Mouse (Mus musculus) myocyte (in vitro differentiated cells): ENCODE measurements around the gene Smg1.

ENCODE experiments used
- CEBPB ChIP-seq: IDR thresholded peaks from 2 replicates; pipeline ENCODE4 v1.6.1; 2011; ENCODE audit warnings: mild to moderate bottlenecking, moderate library complexity; ENCODE audit not compliant: poor library complexity, insufficient read depth, severe bottlenecking
- E2F4 ChIP-seq: IDR thresholded peaks from one replicate; pipeline ENCODE4 v1.6.1; 2011; ENCODE audit warnings: mild to moderate bottlenecking, control low read depth, moderate library complexity; ENCODE audit not compliant: insufficient read depth
- MAX ChIP-seq: IDR thresholded peaks from one replicate; pipeline ENCODE4 v1.6.1; 2011; ENCODE audit warnings: low read depth, mild to moderate bottlenecking, control low read depth
- MYOD1 ChIP-seq, 3 experiments: IDR thresholded peaks; one replicate each; pipeline ENCODE4 v1.6.1; 2011; ENCODE audit warnings: control low read depth in 2 of 3, low read depth in 2 of 3, mild to moderate bottlenecking in 2 of 3, moderate library complexity in 1 of 3; ENCODE audit not compliant: insufficient read length in 2 of 3, control insufficient read depth in 1 of 3
- POLR2A ChIP-seq: IDR thresholded peaks from one replicate; pipeline ENCODE4 v1.6.1; 2011; ENCODE audit warnings: low read depth, mild to moderate bottlenecking, control low read depth, moderate library complexity; ENCODE audit not compliant: insufficient read length
- POLR2AphosphoS2 ChIP-seq: IDR thresholded peaks from one replicate; pipeline ENCODE4 v1.6.1; 2011; ENCODE audit warnings: low read depth, control low read depth; ENCODE audit not compliant: insufficient read length
- SRF ChIP-seq: IDR thresholded peaks from one replicate; pipeline ENCODE4 v1.6.1; 2011; ENCODE audit warnings: low read depth; ENCODE audit not compliant: control insufficient read depth, insufficient read length
- TCF12 ChIP-seq: IDR thresholded peaks from one replicate; pipeline ENCODE4 v1.6.1; 2011; ENCODE audit warnings: mild to moderate bottlenecking, control low read depth; ENCODE audit not compliant: poor library complexity, insufficient read depth, severe bottlenecking
- TCF3 ChIP-seq: IDR thresholded peaks from one replicate; pipeline ENCODE4 v1.6.1; 2011; ENCODE audit warnings: low read depth, control low read depth; ENCODE audit not compliant: insufficient read length
- USF1 ChIP-seq: IDR thresholded peaks from one replicate; pipeline ENCODE4 v1.6.1; 2011; ENCODE audit warnings: low read depth, mild to moderate bottlenecking, control low read depth, moderate library complexity

DNA sequence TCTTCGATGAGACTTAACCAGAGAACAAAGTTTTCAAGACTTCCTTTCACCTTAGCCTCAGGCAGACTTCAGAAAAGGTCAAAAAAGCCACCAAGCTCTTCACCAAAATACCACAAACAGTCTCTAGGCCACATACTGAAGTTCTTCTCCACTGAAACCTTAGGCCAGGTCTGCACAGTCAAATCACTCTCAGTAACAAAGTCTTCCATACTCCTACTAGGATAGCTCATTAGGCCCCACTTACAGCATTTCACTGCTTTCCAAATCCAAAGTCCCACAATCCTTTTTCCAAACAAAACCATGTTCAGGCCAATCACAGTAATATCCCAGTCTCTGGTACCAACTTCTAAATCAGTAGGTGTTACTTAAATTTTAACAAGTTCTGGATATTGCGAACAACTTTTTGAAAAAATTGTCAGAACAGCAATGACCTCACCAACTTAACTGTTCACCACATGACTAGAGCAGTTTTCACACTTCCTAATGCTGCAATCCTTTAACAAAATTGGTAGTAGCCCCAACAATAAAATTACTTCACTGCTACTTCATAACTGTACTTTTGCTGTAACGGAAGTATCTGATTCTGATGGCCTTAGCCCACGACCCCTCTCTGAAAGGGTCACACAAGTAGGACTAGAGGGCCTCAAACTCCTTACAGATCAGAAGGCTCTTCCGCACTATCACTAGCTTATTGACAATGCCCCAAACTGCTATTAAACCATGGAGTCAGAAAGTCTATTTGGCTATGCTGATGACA, 129.8 kb downstream of the Smg1 start:
- no peak for TF ChIP-seq USF1
- TF ChIP-seq POLR2A, result no peak
- TF ChIP-seq CEBPB, result no peak
- no peak for TF ChIP-seq MYOD1 (IDR thresholded peaks at IDR 0.05; ENCODE audit: control insufficient read depth in 1 of 3, insufficient read length in 2 of 3, low read depth in 2 of 3)
- TF ChIP-seq TCF12, result no peak
- TF ChIP-seq POLR2AphosphoS2, result no peak
- TF ChIP-seq TCF3, result no peak
- no peak for TF ChIP-seq E2F4
- TF ChIP-seq MAX, result no peak
- no peak for TF ChIP-seq SRF
